Mouse (Mus musculus): ENCODE measurements around the gene Cad.

Cad gene

GRCm38 (mm10) chr5:31116912-31117311 is 62.3 kb downstream of the Cad start:
- no peak for DNase-seq

- DNase-seq = no peak
Measured at GRCm38 (mm10) chr5:31121111-31121510, 66.5 kb downstream of the Cad start.

- no peak for DNase-seq
Measured at GRCm38 (mm10) chr5:31123481-31123880, 68.9 kb downstream of the Cad start.

GRCm38 (mm10) chr5:31126050-31126449 is 71.5 kb downstream of the Cad start:
- DNase-seq = no peak

All from kidney, postnatal 36 days (tissue).